Mouse (Mus musculus): Measurements from ENCODE around the gene Olfr324. TPM values are rescaled to one million over a fixed set of nuclear protein-coding genes. Genes with fewer than 3 reads are reported as not detected.

Olfr324 gene
- not detected in 2 replicates for polyA plus RNA-seq (2012; rRNA removed)

DNA sequence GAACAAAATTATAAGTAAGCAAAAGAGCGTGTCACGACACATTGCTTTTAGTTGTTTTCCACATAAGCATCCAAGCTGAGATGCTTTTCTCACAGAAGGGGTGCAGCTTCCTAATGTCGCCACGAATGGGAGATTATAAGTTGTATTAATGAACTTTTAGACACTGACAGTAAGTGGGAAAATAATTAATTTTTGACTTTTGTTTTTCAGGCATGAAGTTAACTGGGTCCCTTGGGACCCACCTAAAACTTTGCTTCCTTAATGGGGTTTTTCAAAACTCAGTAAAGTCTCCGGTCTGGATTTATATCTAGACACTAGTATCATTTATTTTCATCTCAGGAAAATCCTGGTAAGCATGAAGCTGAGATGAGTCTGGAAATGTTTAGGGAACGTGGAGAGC lies at the start of gene Olfr324:
Gene Olfr324 (plus strand): TSS at position 301 of the 400 bp plus-strand sequence.

DNA sequence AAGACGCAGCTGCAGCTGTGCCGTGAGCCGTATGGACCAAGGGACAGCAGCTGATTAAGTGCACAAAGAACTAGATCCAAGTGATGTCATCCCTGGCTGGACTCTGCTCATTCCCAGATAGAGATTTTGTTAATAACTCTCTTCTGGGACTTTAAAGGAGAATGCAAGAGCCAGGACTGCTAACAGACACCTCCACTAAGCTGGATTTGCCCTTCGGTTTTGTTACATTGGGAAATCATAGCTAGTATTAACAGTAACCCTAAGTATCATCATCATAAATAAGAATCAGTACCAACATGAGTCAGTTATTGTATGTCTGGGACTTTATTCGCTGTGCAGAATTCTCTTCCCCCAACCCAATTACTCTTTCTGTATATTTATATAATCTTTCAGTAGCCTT lies 48.6 kb upstream of the Olfr324 start, which contains the start of gene Olfr329-ps:
Gene Olfr329-ps (minus strand): TSS at position 101 of the 400 bp plus-strand sequence.

DNA sequence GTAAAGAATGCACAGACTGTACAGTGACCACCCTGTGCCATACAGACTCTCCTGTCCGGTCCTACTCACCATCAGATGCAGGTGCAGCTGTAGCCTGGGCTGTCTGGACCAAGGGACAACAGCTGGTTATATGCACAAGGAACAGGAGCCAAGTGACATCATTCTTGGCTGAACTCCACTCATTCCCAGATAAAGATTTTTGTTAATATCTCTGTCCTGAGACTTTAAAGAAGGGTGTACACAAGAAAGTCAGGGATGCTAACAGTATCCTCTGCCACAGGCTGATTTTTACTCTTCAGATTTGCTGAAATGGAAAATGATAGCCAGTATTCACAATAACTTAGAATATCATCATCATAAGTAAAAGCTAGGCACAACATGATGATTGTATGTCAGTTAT lies 39.4 kb upstream of the Olfr324 start, which contains the start of gene Olfr328:
Gene Olfr328 (minus strand): TSS at position 101 of the 400 bp plus-strand sequence.

DNA sequence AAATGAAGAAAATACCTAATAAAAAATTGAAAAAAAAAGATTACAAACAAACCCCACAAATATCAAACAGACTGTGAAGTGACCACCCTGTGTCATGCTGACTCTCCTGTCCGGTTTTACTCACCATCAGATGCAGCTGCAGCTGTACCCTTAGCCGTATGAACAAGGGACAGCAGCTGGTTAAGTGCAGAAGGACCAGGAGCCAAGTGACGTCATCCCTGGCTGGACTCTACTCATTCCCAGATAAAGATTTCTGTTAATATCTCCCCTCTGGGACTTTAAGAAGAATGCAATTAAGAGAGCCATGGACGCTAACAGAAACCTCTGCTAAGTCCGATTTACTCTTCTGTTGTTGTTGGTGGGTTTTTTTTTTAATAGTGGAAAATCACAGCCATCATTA lies 24.5 kb upstream of the Olfr324 start, which contains the start of gene Olfr224:
Gene Olfr224 (minus strand): TSS at position 149 of the 400 bp plus-strand sequence.

DNA sequence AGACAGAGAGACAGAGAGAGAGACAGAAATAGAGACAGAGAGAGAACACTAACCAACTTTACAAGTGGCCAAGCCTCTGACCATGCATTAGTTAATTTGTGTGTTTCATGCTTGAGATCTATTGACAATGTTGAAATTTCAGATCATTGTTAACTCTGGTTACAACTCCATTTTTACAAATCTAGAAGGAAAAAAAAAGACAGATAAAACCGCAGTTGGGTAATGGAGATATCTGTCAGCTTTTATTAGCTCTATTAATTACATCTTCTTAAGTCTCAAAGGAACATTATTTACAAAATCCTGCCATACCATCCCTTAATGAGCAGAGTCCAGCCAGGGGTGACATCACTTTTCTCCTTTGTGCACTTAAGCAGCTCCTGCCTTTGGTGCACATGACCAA lies 17.5 kb upstream of the Olfr324 start, which contains the start of gene Olfr325:
Gene Olfr325 (plus strand): TSS at position 301 of the 400 bp plus-strand sequence.

DNA sequence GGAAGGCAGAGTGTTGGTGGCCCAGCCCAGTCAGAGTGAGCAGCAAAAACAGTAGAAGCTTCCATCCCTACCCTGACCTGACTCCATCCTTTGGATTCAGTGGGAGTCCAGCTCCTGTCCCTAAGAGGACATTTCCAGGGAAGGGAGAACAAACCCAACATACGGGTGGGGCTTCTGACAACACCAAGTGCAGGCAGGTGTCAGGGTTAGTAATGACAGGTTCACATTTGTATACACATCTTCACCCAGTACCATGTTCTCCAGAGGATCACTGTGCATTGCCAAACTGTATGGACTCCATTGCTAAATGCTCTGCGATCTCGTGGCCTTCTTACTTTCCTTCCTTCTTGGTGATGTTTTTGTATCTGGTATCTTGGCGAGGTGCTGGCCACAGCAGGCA lies 21.1 kb downstream of the Olfr324 start, which contains the start of gene 2210407C18Rik:
Gene 2210407C18Rik (minus strand): TSS at position 101 of the 400 bp plus-strand sequence.

DNA sequence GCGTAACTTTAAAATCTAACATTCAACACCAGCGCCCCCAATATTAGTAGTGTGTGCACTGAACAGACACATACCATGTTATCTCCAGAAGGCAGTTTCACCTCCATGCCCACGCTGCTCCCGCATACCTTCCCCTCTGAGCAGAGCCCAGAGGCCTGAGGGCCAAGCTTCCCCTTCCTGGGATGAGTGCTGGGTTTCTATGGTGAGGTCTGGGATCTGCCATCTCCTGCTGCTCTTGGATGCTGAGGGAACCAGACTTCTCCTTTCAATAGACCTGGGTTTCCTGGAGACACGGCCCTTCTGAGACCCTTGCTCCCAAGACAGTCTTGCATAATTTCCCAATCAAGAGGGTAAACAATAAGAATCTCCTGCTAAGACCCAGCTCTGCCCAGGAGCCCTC lies 35.5 kb downstream of the Olfr324 start, which contains the start of gene Olfr323:
Gene Olfr323 (minus strand): TSS at position 101 of the 400 bp plus-strand sequence.

DNA sequence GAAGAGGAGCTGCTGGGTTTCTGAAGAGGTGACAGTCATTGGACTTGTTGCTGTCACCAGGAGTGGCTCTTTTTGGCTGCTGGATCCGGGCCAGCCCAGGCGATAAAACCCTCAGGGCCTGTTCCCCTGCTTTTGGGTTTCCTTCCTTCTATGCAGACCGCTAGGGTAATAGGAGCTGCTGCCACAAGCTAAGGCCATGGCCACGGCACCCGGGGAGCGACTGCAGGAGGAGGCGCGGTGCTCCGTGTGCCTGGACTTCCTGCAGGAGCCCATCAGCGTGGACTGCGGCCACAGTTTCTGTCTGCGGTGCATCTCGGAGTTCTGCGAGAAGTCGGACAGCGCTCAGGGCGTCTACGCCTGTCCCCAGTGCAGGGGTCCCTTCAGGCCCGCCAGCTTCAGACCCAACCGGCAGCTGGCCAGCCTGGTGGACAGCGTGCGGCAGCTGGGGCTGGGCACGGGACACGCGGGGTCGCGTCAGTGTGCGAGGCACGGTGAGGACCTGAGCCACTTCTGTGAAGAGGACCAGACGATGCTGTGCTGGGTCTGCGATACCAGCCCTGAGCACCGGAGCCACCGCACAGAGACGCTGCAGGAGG lies 45.5 kb downstream of the Olfr324 start, which contains the start of gene Trim58:
Gene Trim58 (plus strand): TSS at position 194 of the 596 bp plus-strand sequence.

Other genes starting within 250 kb of the Olfr324 start
- gene Lypd8, start 216.1 kb upstream of the Olfr324 start, polyA plus RNA-seq (2012; rRNA removed): 0.80 and 1.4 TPM in 2 replicates
- gene 1810065E05Rik, start 174.0 kb upstream of the Olfr324 start, polyA plus RNA-seq (2012; rRNA removed): 0.42 and 1.6 TPM in 2 replicates
- gene Gm12253, start 162.6 kb upstream of the Olfr324 start, polyA plus RNA-seq (2012; rRNA removed): not detected in 2 replicates
- not detected in 2 replicates for gene Lypd9, start 142.2 kb upstream of the Olfr324 start, polyA plus RNA-seq (2012; rRNA removed)
- gene Olfr30, start 132.8 kb upstream of the Olfr324 start, polyA plus RNA-seq (2012; rRNA removed): not detected in 2 replicates
- gene Olfr332, start 102.6 kb upstream of the Olfr324 start, polyA plus RNA-seq (2012; rRNA removed): not detected in 2 replicates
- 0.20 TPM in 1 of 2 replicates, not detected in the other for gene Olfr331, start 92.5 kb upstream of the Olfr324 start, polyA plus RNA-seq (2012; rRNA removed)
- gene Olfr330, start 60.3 kb upstream of the Olfr324 start, polyA plus RNA-seq (2012; rRNA removed): 4.6 and 8.1 TPM in 2 replicates
- gene Olfr329-ps, start 48.7 kb upstream of the Olfr324 start, polyA plus RNA-seq (2012; rRNA removed): 2.4 and 4.6 TPM in 2 replicates
- gene Olfr328, start 39.5 kb upstream of the Olfr324 start, polyA plus RNA-seq (2012; rRNA removed): 0.24 and 0.40 TPM in 2 replicates
- 0.50 TPM in 1 of 2 replicates, not detected in the other for gene Olfr224, start 24.6 kb upstream of the Olfr324 start, polyA plus RNA-seq (2012; rRNA removed)
- not detected in 2 replicates for gene Olfr325, start 17.4 kb upstream of the Olfr324 start, polyA plus RNA-seq (2012; rRNA removed)
- 0.28 TPM in 1 of 2 replicates, not detected in the other for gene 2210407C18Rik, start 21.0 kb downstream of the Olfr324 start, polyA plus RNA-seq (2012; rRNA removed)
- gene Olfr323, start 35.4 kb downstream of the Olfr324 start, polyA plus RNA-seq (2012; rRNA removed): not detected in 2 replicates
- 0.06 TPM in 1 of 2 replicates, not detected in the other for gene Trim58, start 45.4 kb downstream of the Olfr324 start, polyA plus RNA-seq (2012; rRNA removed)
- not detected in 2 replicates for gene Olfr322, start 63.7 kb downstream of the Olfr324 start, polyA plus RNA-seq (2012; rRNA removed)
- not detected in 2 replicates for gene Olfr320, start 86.0 kb downstream of the Olfr324 start, polyA plus RNA-seq (2012; rRNA removed)
- not detected in 2 replicates for gene Olfr319, start 104.0 kb downstream of the Olfr324 start, polyA plus RNA-seq (2012; rRNA removed)
- gene Olfr318, start 128.9 kb downstream of the Olfr324 start, polyA plus RNA-seq (2012; rRNA removed): not detected in 2 replicates
- gene Olfr317, start 144.1 kb downstream of the Olfr324 start, polyA plus RNA-seq (2012; rRNA removed): not detected in 2 replicates
- gene Olfr316, start 157.6 kb downstream of the Olfr324 start, polyA plus RNA-seq (2012; rRNA removed): 0.09 and 0.32 TPM in 2 replicates
- gene Olfr315, start 178.1 kb downstream of the Olfr324 start, polyA plus RNA-seq (2012; rRNA removed): 0.18 and 0.20 TPM in 2 replicates
- not detected in 2 replicates for gene Olfr314, start 187.8 kb downstream of the Olfr324 start, polyA plus RNA-seq (2012; rRNA removed)
- 11.9 and 17.3 TPM in 2 replicates for gene Fam183b, start 206.8 kb downstream of the Olfr324 start, polyA plus RNA-seq (2012; rRNA removed)
- gene Olfr313, start 219.9 kb downstream of the Olfr324 start, polyA plus RNA-seq (2012; rRNA removed): not detected in 2 replicates
- not detected in 2 replicates for gene Olfr312, start 234.1 kb downstream of the Olfr324 start, polyA plus RNA-seq (2012; rRNA removed)
- gene Olfr311, start 244.1 kb downstream of the Olfr324 start, polyA plus RNA-seq (2012; rRNA removed): not detected in 2 replicates

Measured in ovary, adult 2 months (tissue).